Mouse (Mus musculus): Measurements from ENCODE around the gene 5530401A14Rik. TPM values are rescaled to one million over a fixed set of nuclear protein-coding genes. Genes with fewer than 3 reads are reported as not detected.

Gene 5530401A14Rik
- total RNA-seq (2021): under 1 TPM; 0.08 to 0.12 TPM
- long read RNA-seq, experiment 1: 0 reads
- long read RNA-seq, experiment 2: 0 reads

- DNase-seq (ENCODE audit: low spot score in 2 of 2): no peak
These were observed at the start of gene 5530401A14Rik for GRCm38 (mm10) chr11:81860250-81860972. TSS of gene 5530401A14Rik (plus strand) at chr11:81860673.

GRCm38 (mm10) chr11:81814816-81815215 lies 45.7 kb upstream of the 5530401A14Rik start:
- no peak for DNase-seq (ENCODE audit: low spot score in 2 of 2)

GRCm38 (mm10) chr11:81816531-81816930 lies 43.9 kb upstream of the 5530401A14Rik start:
- DNase-seq (ENCODE audit: low spot score in 2 of 2): no peak

GRCm38 (mm10) chr11:81832381-81832780 lies 28.1 kb upstream of the 5530401A14Rik start:
- no peak for DNase-seq (ENCODE audit: low spot score in 2 of 2)

GRCm38 (mm10) chr11:81838426-81838825 lies 22.0 kb upstream of the 5530401A14Rik start:
- no peak for DNase-seq (ENCODE audit: low spot score in 2 of 2)

DNA sequence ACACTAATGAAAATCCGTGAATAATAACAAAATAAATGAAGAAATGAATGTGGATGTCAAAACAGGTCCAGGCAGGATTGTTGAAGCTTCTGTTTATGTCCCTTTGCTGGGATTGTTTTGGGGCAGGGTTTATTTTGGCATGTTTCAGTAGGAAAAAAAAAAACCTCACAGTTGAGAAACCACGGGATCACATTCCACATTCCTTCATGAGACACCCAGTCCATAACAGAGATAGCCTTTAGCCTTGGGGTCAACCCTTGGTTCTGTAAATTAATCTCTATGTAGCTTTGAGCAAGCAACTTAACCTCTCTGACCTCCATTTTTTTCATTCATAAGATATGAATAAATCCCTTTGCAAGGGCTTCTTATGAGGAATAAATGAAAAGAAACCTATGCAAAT lies 19.5 kb upstream of the 5530401A14Rik start:
- no peak for DNase-seq (ENCODE audit: low spot score in 2 of 2)

GRCm38 (mm10) chr11:81845010-81845685 lies 15.3 kb upstream of the 5530401A14Rik start:
- peak in 1 of 2 experiments; percentile 61 for DNase-seq (ENCODE audit: low spot score in 2 of 2)

DNA sequence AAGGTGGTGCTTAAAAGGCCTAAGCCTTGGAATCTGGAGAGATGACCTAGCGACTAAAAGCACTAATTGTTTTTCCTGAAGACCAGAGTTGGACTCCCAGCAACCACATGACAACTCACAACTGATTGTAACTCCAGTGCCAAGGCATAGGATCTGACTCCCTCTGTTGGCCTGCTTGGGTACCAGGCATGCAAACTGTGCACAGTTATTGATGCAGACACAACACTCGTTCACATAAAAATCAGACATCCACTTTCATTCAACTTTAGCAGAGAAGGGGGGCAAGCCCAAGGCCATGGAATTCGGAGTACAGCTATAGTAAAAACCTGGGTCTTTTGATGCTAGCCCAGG lies 14.8 kb upstream of the 5530401A14Rik start:
- no peak for DNase-seq (ENCODE audit: low spot score in 2 of 2)

DNA sequence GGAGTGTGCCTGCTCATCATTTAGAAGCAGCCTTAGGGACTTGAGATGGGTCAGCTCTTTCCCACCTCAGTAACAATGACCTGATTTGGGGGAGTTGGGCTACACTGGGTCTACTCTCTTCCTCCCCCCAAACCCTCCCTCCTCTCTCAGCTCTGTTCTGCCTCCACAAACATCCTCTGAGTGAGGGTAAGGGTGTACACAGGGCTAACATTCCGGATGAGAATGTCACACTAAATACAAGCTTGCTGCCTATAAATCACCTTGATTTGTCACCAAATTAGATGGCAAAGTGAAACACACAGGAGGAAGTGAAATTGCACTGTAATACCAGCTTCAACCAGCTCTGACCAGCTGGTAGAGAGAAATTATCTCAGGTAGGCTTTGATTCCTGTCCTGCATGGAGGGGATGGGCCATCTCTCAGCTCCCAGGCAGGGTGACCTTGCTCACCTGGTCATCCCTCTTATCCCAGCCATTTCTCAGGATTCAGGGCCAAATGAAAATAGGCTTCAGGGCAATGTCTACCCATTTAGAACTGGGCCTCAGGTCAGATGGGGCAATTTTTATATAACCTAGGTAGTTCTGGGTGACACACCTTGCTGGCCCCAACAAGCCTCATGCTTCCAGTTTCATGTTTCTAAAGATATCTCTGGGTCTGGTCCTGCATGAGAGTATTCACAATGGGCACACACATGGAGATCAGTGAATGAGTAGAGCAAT lies 12.5 kb upstream of the 5530401A14Rik start:
- DNase-seq (ENCODE audit: low spot score in 2 of 2): no peak

DNA sequence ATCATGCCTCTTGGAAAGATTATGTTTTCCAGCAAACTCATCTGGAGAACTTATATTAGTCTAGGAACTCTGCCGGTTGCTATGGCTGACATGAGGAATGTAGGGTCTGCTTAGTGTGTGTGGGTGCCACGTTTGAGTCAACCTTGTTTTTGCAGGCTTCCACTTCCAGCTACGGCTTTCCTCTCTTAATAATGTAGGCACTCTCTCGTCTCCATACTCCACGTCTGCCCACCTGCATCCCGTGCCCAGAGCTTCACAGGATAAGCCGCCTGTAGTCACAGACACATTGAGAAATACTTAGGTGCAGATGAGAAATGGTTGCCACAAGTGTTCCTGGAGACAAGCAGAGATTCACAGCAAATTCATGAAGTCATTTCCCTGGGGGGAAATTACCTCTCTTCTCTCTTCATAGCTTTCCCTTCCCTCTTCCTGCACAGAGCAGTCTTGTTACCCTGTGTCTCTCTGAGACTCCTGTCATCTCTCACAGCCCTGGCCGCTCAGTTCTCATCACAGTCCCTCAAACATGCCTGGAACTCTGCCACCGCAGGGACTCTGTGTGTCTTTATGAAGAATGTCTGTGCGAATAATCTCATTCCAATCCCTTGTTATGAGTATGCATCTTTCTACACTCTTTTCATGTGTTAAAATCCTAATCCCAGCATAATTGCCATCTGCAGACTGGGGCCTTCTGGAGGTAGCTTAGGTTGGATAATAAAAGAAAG lies 5.3 kb downstream of the 5530401A14Rik start:
- DNase-seq (ENCODE audit: low spot score in 2 of 2): peak in 1 of 2 experiments; percentile 36

GRCm38 (mm10) chr11:81871506-81872213 lies 11.2 kb downstream of the 5530401A14Rik start:
- DNase-seq (ENCODE audit: low spot score in 2 of 2): no peak

- DNase-seq (ENCODE audit: low spot score in 2 of 2): no peak
These were observed 36.0 kb downstream of the 5530401A14Rik start for GRCm38 (mm10) chr11:81896511-81896910.

- no peak for DNase-seq (ENCODE audit: low spot score in 2 of 2)
These were observed 37.3 kb downstream of the 5530401A14Rik start for GRCm38 (mm10) chr11:81897547-81898354.

- DNase-seq (ENCODE audit: low spot score in 2 of 2): no peak
These were observed 41.8 kb downstream of the 5530401A14Rik start for GRCm38 (mm10) chr11:81902318-81902717.

GRCm38 (mm10) chr11:81908760-81909159 lies 48.3 kb downstream of the 5530401A14Rik start:
- DNase-seq (ENCODE audit: low spot score in 2 of 2): no peak

- no peak for DNase-seq (ENCODE audit: low spot score in 2 of 2)
These were observed 49.0 kb downstream of the 5530401A14Rik start for GRCm38 (mm10) chr11:81909397-81909894.

GRCm38 (mm10) chr11:81913071-81913470 lies 52.6 kb downstream of the 5530401A14Rik start:
- no peak for DNase-seq (ENCODE audit: low spot score in 2 of 2)

DNA sequence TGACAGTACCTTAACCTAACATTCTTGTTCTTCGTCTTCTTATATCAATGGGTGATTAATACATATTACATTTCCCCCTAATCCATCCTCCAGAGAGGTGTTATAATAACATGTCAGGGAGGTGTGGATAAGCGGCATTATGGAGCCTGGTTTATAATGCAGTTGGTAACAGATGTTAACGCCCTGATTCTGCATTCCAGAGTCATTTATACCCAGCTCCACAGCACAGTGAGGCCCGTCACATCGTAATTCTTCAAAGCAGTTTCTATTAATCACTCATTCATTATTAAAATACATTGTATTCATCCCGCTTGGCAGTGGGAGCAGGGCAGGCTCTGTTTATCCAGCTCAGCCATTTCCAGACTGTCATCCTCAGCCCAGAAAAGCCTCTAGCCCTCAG lies 55.0 kb downstream of the 5530401A14Rik start:
- DNase-seq (ENCODE audit: low spot score in 2 of 2): no peak

DNA sequence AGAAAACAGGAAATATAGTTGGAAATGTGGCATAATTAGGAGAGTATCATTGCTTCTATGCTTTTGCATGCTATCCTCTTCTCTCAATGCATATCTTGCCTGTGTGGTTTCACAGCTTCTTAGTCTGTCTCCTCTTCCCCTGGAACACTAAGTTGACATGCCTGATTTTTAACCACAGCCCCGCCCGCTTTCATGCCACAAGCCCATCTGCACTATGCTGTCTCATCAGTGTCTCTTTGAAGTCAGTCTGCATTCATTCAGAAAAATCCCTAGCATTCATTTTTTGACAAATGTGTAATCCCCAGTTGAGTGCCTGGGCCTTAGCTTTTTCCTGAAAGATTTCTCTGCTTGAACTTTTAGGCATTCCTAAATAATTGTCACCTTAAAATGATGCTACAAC lies 62.6 kb downstream of the 5530401A14Rik start:
- no peak for DNase-seq (ENCODE audit: low spot score in 2 of 2)

GRCm38 (mm10) chr11:81923626-81924025 lies 63.2 kb downstream of the 5530401A14Rik start:
- DNase-seq (ENCODE audit: low spot score in 2 of 2): no peak

Measured in gastrocnemius, postnatal 4 days (tissue).